Mouse (Mus musculus) midbrain, embryonic 15.5 days (tissue): ENCODE measurements at regions not wholly inside any gene's neighbourhood (a gene's known extent, or its start where the extent isn't known, plus 50 kb on each side); places are given as distances from the start of the nearest gene placed in this dataset.

Experiments
- ATAC-seq: fragments of 200-750 bp; cut with Nextera tagmentation; replicated peaks from 2 replicates; pipeline ENCODE4 v1.8.0; 2017; ENCODE audit warnings: moderate TSS enrichment
- H3K27ac ChIP-seq: fragments of 300-500 bp; sonication (generic); 2 replicates; pipeline ENCODE4 v1.5.1; 2015; ENCODE audit warnings: mild to moderate bottlenecking, inconsistent platforms
- H3K27me3 ChIP-seq: fragments of 300-500 bp; sonication (generic); replicated peaks from 2 replicates; pipeline ENCODE4 v1.6.1; 2015; ENCODE audit warnings: inconsistent platforms
- H3K36me3 ChIP-seq: fragments of 300-500 bp; sonication (generic); replicated peaks from 2 replicates; pipeline ENCODE4 v1.6.1; 2015; ENCODE audit warnings: inconsistent platforms
- H3K4me1 ChIP-seq: fragments of 300-500 bp; sonication (generic); 2 replicates; pipeline ENCODE4 v1.6.1; 2015; ENCODE audit warnings: inconsistent platforms
- H3K4me2 ChIP-seq: fragments of 300-500 bp; sonication (generic); 2 replicates; pipeline ENCODE4 v1.6.1; 2015; ENCODE audit warnings: inconsistent platforms, mild to moderate bottlenecking, moderate library complexity
- H3K4me3 ChIP-seq: fragments of 300-500 bp; sonication (generic); 2 replicates; pipeline ENCODE4 v1.5.1; 2015; ENCODE audit warnings: mild to moderate bottlenecking, inconsistent platforms
- H3K9ac ChIP-seq: fragments of 300-500 bp; sonication (generic); 2 replicates; pipeline ENCODE4 v1.6.1; 2015; ENCODE audit warnings: mild to moderate bottlenecking, inconsistent platforms
- H3K9me3 ChIP-seq: fragments of 300-500 bp; sonication (generic); 2 replicates; pipeline ENCODE4 v1.6.1; 2016; ENCODE audit warnings: inconsistent platforms
- WGBS: fragments of 180-500 bp; shearing (Covaris S2); methylation state at CpG from one replicate; pipeline ENCODE4 v1.1.7; 2015; ENCODE audit warnings: mixed read lengths; 5-methylcytosine and 5-hydroxymethylcytosine counted together

GRCm38 (mm10) chr9:48106441-48107167, 55.2 kb upstream of the Nxpe4 start:
- no peak overlapping the region for H3K4me3 ChIP-seq
- no peak for ATAC-seq
- H3K27me3 ChIP-seq: no peaks in the 10 kb centered on the region
- WGBS: 39% methylated on average over 2 of the region's 2 CpGs
- H3K27ac ChIP-seq: no peak overlapping the region
- H3K9me3 ChIP-seq: no peaks in the 10 kb centered on the region
- peaks cover 9% of the 10 kb centered on the region; the same call in 1 of the 2 replicates for H3K4me1 ChIP-seq
- H3K36me3 ChIP-seq: no peaks in the 10 kb centered on the region
- no peak overlapping the region for H3K4me2 ChIP-seq
- H3K9ac ChIP-seq: no peak overlapping the region

GRCm38 (mm10) chr9:48108994-48109619, 52.7 kb upstream of the Nxpe4 start:
- H3K9me3 ChIP-seq: no peaks in the 10 kb centered on the region
- no peak overlapping the region for H3K27ac ChIP-seq
- no peaks in the 10 kb centered on the region for H3K27me3 ChIP-seq
- peaks cover 9% of the 10 kb centered on the region; the same call in 1 of the 2 replicates for H3K4me1 ChIP-seq
- H3K4me2 ChIP-seq: no peak overlapping the region
- 52% methylated on average over 7 of the region's 7 CpGs for WGBS
- no peaks in the 10 kb centered on the region for H3K36me3 ChIP-seq
- H3K4me3 ChIP-seq: no peak overlapping the region
- H3K9ac ChIP-seq: no peak overlapping the region
- no peak for ATAC-seq

- Histone ChIP-seq H3K36me3 (no peaks in the 10 kb centered on the region), H3K4me1 (peaks cover 9% of the 10 kb centered on the region; the same call in 1 of the 2 replicates), H3K9ac (no peak overlapping the region), H3K4me2 (no peak overlapping the region), H3K4me3 (no peak overlapping the region), H3K9me3 (no peaks in the 10 kb centered on the region), H3K27me3 (no peaks in the 10 kb centered on the region), H3K27ac (no peak overlapping the region)
- 58% methylated on average over 8 of the region's 8 CpGs for WGBS
- ATAC-seq: no peak
Measured at GRCm38 (mm10) chr9:48111316-48111890, 50.4 kb upstream of the Nxpe4 start.
